Mouse (Mus musculus) hindbrain, embryonic 14.5 days (tissue): ENCODE data around the gene Kif13a. TPM values are rescaled to one million over a fixed set of nuclear protein-coding genes. Genes with fewer than 3 reads are reported as not detected.

Experiments
- ATAC-seq: fragments of 200-750 bp; cut with Nextera tagmentation; 2 replicates; pipeline ENCODE4 v1.8.0; 2017; ENCODE audit warnings: moderate number of reproducible peaks, mild to moderate bottlenecking, moderate TSS enrichment, moderate library complexity; ENCODE audit not compliant: low FRiP score
- DNase-seq: peaks from one replicate; pipeline ENCODE4 v3.0.0-alpha.2; 2015; ENCODE audit warnings: low spot score
- H3K27ac ChIP-seq: fragments of 300-500 bp; sonication (generic); 2 replicates; pipeline ENCODE4 v1.5.1; 2014; ENCODE audit warnings: mild to moderate bottlenecking, moderate library complexity
- H3K27me3 ChIP-seq: fragments of 300-500 bp; sonication (generic); 2 replicates; pipeline ENCODE4 v1.6.1; 2014; ENCODE audit warnings: mild to moderate bottlenecking, low read length, mixed read lengths; ENCODE audit not compliant: control insufficient read depth, insufficient read depth
- H3K36me3 ChIP-seq: fragments of 300-500 bp; sonication (generic); replicated peaks from 2 replicates; pipeline ENCODE4 v1.6.1; 2014; ENCODE audit not compliant: control insufficient read depth, insufficient read depth
- H3K4me1 ChIP-seq: fragments of 300-500 bp; sonication (generic); replicated peaks from 2 replicates; pipeline ENCODE4 v1.6.1; 2014; ENCODE audit warnings: antibody characterized with exemption, low read length, mixed read lengths; ENCODE audit not compliant: control insufficient read depth, insufficient read depth
- H3K4me2 ChIP-seq: fragments of 300-500 bp; sonication (generic); replicated peaks from 2 replicates; pipeline ENCODE4 v1.6.1; 2014; ENCODE audit warnings: mild to moderate bottlenecking, moderate library complexity
- H3K4me3 ChIP-seq: fragments of 300-500 bp; sonication (generic); replicated peaks from 2 replicates; pipeline ENCODE4 v1.5.1; 2014; ENCODE audit warnings: mild to moderate bottlenecking, low read length
- H3K9ac ChIP-seq: fragments of 300-500 bp; sonication (generic); 2 replicates; pipeline ENCODE4 v1.6.1; 2014
- H3K9me3 ChIP-seq: fragments of 300-500 bp; sonication (generic); 2 replicates; pipeline ENCODE4 v1.6.1; 2016; ENCODE audit warnings: low read length; ENCODE audit not compliant: control insufficient read depth
- WGBS: fragments of 180-500 bp; shearing (Covaris S2); extraction: QIAGEN DNeasy Blood & Tissue Kit; methylation state at CpG from one replicate; pipeline ENCODE4 v1.1.7; 2014; 5-methylcytosine and 5-hydroxymethylcytosine counted together
- polyA plus RNA-seq: library from polyadenylated mRNA; unstranded; fragments of >200 nt; fragmentation: Nextera tagmentation; extraction: Ambion mirVana; gene quantifications from 2 replicates; pipeline ENCODE4 v1.2.1, GENCODE M21; 2014

Kif13a gene
- polyA plus RNA-seq, 1 experiment from 2014 or later = 14.3 TPM

- DNase-seq (no peak), ATAC-seq (no peak)
- Histone ChIP-seq H3K9me3 (no peaks in the 10 kb centered on the region), H3K27me3 (no peaks in the 10 kb centered on the region), H3K9ac (no peak overlapping the region), H3K4me2 (no peak overlapping the region), H3K4me1 (peaks cover 8% of the 10 kb centered on the region; the same call in 1 of the 2 replicates), H3K4me3 (no peak overlapping the region), H3K36me3 (no peaks in the 10 kb centered on the region), H3K27ac (no peak overlapping the region)
- 92% methylated on average over 5 of the region's 5 CpGs for WGBS
These were observed 29.5 kb upstream of the Kif13a start for GRCm38 (mm10) chr13:46959139-46959538.

DNA sequence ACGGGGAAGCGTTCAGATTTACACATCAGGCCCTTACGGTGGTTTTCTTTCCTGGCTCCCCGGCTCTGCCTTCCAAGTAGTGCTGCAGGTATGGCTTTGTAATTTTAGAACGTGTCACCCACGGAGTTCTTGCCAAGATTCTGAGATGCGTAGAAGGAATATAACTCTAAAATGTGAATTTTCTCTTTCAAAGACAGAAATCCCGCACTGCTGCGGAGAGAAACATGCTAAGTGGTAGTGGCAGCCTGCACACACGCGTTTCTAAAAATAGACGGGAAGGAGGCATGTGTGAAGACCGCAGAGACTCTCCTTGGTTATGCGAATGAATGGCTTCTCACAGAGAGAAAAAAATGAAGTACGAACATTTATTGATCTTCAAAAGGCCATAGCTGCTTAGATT, 21.5 kb upstream of the Kif13a start:
- Histone ChIP-seq H3K4me3 (no peak overlapping the region), H3K36me3 (no peaks in the 10 kb centered on the region), H3K4me2 (no peak overlapping the region), H3K27me3 (no peaks in the 10 kb centered on the region), H3K27ac (no peak overlapping the region), H3K4me1 (no peaks in the 10 kb centered on the region), H3K9me3 (no peaks in the 10 kb centered on the region), H3K9ac (no peak overlapping the region)
- WGBS = 85% methylated on average over 15 of the region's 15 CpGs
- no peak for DNase-seq
- ATAC-seq = no peak

GRCm38 (mm10) chr13:46949741-46950140, 20.1 kb upstream of the Kif13a start:
- Histone ChIP-seq H3K4me3 (no peak overlapping the region), H3K9ac (no peak overlapping the region), H3K36me3 (no peaks in the 10 kb centered on the region), H3K27me3 (no peaks in the 10 kb centered on the region), H3K9me3 (no peaks in the 10 kb centered on the region), H3K4me2 (no peak overlapping the region), H3K27ac (no peak overlapping the region), H3K4me1 (no peaks in the 10 kb centered on the region)
- WGBS = 92% methylated on average over 2 of the region's 2 CpGs
- DNase-seq (no peak), ATAC-seq (no peak)

DNA sequence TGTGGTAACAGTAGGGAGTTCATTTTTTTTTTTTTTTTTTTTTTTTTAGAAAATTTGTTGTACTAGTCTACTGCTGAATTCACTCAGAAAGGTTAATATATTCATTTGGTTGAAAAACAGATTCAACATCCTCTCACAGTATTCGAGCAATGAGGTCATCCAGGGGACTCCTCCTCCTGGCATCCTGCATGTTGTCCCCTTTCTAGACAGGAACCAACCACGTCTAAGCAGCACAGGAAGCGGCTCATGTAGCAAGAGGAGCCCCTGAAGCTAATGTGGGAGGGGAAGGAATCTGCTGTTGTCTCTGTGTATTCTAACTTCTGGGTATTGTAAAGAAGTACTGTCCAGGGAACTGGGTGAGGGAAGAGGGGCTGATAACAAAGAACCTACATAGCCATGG, 18.4 kb upstream of the Kif13a start:
- no peak overlapping the region for H3K9ac ChIP-seq
- 73% methylated on average over 3 of the region's 3 CpGs for WGBS

DNA sequence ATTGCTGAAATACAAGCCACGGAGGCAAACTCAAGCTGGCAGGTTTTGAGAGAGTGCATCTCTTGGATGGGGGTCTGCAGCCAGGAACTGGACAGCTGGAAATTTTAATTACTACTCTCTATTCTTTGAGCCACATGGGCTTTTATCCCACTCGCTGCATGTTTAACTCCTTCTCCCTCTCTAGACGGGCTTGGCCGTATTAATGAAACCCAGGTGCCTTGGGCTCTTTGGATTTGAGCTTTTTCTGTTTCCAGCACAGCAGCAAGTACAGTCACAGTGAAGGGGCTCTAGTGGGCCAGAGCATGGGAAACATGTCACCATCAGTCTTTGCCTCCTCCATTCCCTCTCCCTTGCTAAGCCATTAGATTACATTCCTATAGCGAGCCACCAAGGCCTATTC, 16.4 kb upstream of the Kif13a start:
- no peak overlapping the region for H3K4me2 ChIP-seq
- WGBS = 51% methylated on average over 5 of the region's 5 CpGs
- no peak for ATAC-seq

More for the DNA sequence above, 18.4 kb upstream of the Kif13a start:
- DNase-seq = no peak
- no peaks in the 10 kb centered on the region for H3K9me3 ChIP-seq
- ATAC-seq = no peak
- no peak overlapping the region for H3K4me3 ChIP-seq
- no peaks in the 10 kb centered on the region for H3K36me3 ChIP-seq
- no peaks in the 10 kb centered on the region for H3K4me1 ChIP-seq
- no peak overlapping the region for H3K4me2 ChIP-seq
- H3K27ac ChIP-seq = no peak overlapping the region
- H3K27me3 ChIP-seq = no peaks in the 10 kb centered on the region

DNA sequence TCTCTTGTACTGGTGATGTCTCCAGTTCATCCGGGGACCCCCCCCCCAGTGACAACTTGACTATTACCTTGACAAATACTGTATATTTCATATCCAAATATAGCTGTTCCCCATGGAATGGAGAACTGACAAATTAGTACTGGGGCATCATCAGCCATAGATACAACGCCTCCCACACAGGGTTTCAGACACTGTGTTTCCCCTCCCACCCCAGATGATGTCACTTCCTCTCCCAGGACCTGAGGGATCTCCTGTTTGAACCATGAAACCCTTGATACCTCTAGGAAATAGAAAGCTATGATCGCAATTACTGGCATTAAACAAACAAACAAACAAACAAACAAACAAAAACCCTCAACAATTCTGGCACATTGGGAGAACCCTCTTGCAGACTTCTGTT, 15.6 kb upstream of the Kif13a start:
- Histone ChIP-seq H3K27me3 (no peaks in the 10 kb centered on the region), H3K4me1 (no peaks in the 10 kb centered on the region), H3K4me3 (no peak overlapping the region), H3K4me2 (no peak overlapping the region), H3K9ac (no peak overlapping the region), H3K27ac (no peak overlapping the region), H3K36me3 (no peaks in the 10 kb centered on the region), H3K9me3 (no peaks in the 10 kb centered on the region)
- DNase-seq (no peak), ATAC-seq (no peak)
- 70% methylated on average over 3 of the region's 3 CpGs for WGBS

More for the DNA sequence above, 16.4 kb upstream of the Kif13a start:
- Histone ChIP-seq H3K9ac (no peak overlapping the region), H3K27me3 (no peaks in the 10 kb centered on the region), H3K36me3 (no peaks in the 10 kb centered on the region), H3K27ac (no peak overlapping the region), H3K4me3 (no peak overlapping the region), H3K9me3 (no peaks in the 10 kb centered on the region), H3K4me1 (no peaks in the 10 kb centered on the region)
- DNase-seq = no peak

GRCm38 (mm10) chr13:46943294-46943693, 13.6 kb upstream of the Kif13a start:
- ATAC-seq = no peak
- H3K9ac ChIP-seq = no peak overlapping the region
- no peak overlapping the region for H3K27ac ChIP-seq
- H3K4me1 ChIP-seq = no peaks in the 10 kb centered on the region
- no peaks in the 10 kb centered on the region for H3K27me3 ChIP-seq
- H3K4me3 ChIP-seq = no peak overlapping the region
- no peak for DNase-seq
- H3K9me3 ChIP-seq = no peaks in the 10 kb centered on the region
- no peaks in the 10 kb centered on the region for H3K36me3 ChIP-seq
- no peak overlapping the region for H3K4me2 ChIP-seq

- Histone ChIP-seq H3K4me3 (no peak overlapping the region), H3K9ac (no peak overlapping the region), H3K4me2 (no peak overlapping the region), H3K27ac (no peak overlapping the region), H3K4me1 (peaks cover 7% of the 10 kb centered on the region), H3K9me3 (no peaks in the 10 kb centered on the region), H3K36me3 (no peaks in the 10 kb centered on the region), H3K27me3 (no peaks in the 10 kb centered on the region)
- 85% methylated on average over 10 of the region's 10 CpGs for WGBS
- ATAC-seq = no peak
- DNase-seq = no peak
These were observed 4.4 kb upstream of the Kif13a start for GRCm38 (mm10) chr13:46934116-46934515.

- Histone ChIP-seq H3K9ac (no peak overlapping the region), H3K4me1 (peaks cover 18% of the 10 kb centered on the region), H3K4me2 (no peak overlapping the region), H3K36me3 (no peaks in the 10 kb centered on the region), H3K4me3 (no peak overlapping the region), H3K27me3 (no peaks in the 10 kb centered on the region), H3K9me3 (no peaks in the 10 kb centered on the region), H3K27ac (no peak overlapping the region)
- 86% methylated on average over 6 of the region's 6 CpGs for WGBS
- DNase-seq (no peak), ATAC-seq (no peak)
These were observed 3.2 kb upstream of the Kif13a start for GRCm38 (mm10) chr13:46932846-46933245.

DNA sequence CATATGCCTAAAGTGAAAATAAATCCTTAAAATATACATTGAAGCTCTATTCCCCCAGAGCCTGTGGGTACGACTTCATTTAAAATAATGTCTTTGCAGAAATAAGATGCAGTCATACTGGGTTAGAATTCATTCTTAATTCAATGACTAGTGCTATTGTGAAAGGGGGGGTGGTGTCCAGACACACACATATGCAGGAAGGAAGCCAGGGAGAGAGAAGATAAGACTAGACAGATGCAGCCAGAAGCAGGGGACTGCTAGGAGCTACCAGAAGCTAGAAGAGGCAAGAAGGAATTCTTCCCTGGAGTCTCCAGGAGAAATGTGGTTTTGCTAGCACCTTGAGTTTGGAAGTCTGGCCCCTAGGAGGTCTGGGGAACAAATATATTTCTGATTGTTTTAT, 2.4 kb upstream of the Kif13a start:
- WGBS = 96% methylated on average over 1 of the region's 1 CpGs

More for the DNA sequence above, 2.4 kb upstream of the Kif13a start:
- Histone ChIP-seq H3K9me3 (no peaks in the 10 kb centered on the region), H3K4me3 (no peak overlapping the region), H3K36me3 (no peaks in the 10 kb centered on the region), H3K27me3 (no peaks in the 10 kb centered on the region), H3K9ac (no peak overlapping the region), H3K4me1 (peaks cover 18% of the 10 kb centered on the region), H3K27ac (no peak overlapping the region), H3K4me2 (no peak overlapping the region)
- DNase-seq (no peak), ATAC-seq (no peak)
